In genomic region chr6:115340084-115340483, GRCm38 (mm10) we compare ENCODE assay signal across 27 mouse cellular contexts. TPM values are rescaled to one million over a fixed set of nuclear protein-coding genes. Genes with fewer than 3 reads are reported as not detected.
A peak's percentile ranks its signal among the peaks of the same experiment; 100 is the strongest.
DNase-seq lines count a peak whose midpoint lies in the region; ATAC-seq and TF ChIP-seq lines count a peak whose summit lies in the region.
"Had no signal": no experiment of that assay in that cellular context is flagged by ENCODE, and none has a peak within 500 bp of the region (broad histone marks: within the 10 kb centered on the region; RNA-seq: fewer than 3 reads in every experiment).

No protein-coding gene starts in this region.

- no peaks in the 10 kb centered on the region for H3K27me3 ChIP-seq in liver, adult 2 months (ENCODE audit: control insufficient read depth, insufficient read depth, low read length)
- no peaks in the 10 kb centered on the region for H3K27me3 ChIP-seq in liver, embryonic 11.5 days (replicated peaks; ENCODE audit: control insufficient read depth, insufficient read depth, low read length)
- no peaks in the 10 kb centered on the region for H3K27me3 ChIP-seq in myocyte (ENCODE audit: control insufficient read depth, insufficient read depth, insufficient read length)
- H3K27me3 ChIP-seq: CH12.LX; embryonic facial prominence, embryonic 13.5 days; embryonic facial prominence, embryonic 15.5 days; forebrain, embryonic 12.5 days had no signal

- H3K27ac ChIP-seq in liver, adult 2 months (replicated peaks; ENCODE audit: insufficient read depth, low read depth, low read length): no peak overlapping the region
- no peak overlapping the region for H3K27ac ChIP-seq in liver, embryonic 11.5 days (ENCODE audit: low read depth, low read length)
- H3K27ac ChIP-seq: embryonic facial prominence, embryonic 13.5 days; embryonic facial prominence, embryonic 15.5 days; forebrain, embryonic 10.5 days; forebrain, embryonic 12.5 days had no signal

- H3ac ChIP-seq in myocyte (ENCODE audit: control insufficient read depth, insufficient read length): no peak overlapping the region

- no peak for ATAC-seq in liver, embryonic 11.5 days (replicated peaks; ENCODE audit: low FRiP score)
- ATAC-seq: CD4-positive, CD25-positive, alpha-beta regulatory T cell, adult 4 months; forebrain, embryonic 14.5 days; forebrain, embryonic 16.5 days had no signal

- H3K36me3 ChIP-seq in liver, adult 2 months (ENCODE audit: control insufficient read depth, insufficient read depth, low read length): no peaks in the 10 kb centered on the region
- no peaks in the 10 kb centered on the region for H3K36me3 ChIP-seq in liver, embryonic 11.5 days (ENCODE audit: control insufficient read depth, insufficient read depth, low read length)
- H3K36me3 ChIP-seq in myocyte (ENCODE audit: control insufficient read depth, insufficient read depth): no peaks in the 10 kb centered on the region
- H3K36me3 ChIP-seq: embryonic facial prominence, embryonic 13.5 days; embryonic facial prominence, embryonic 15.5 days; forebrain, embryonic 10.5 days; forebrain, embryonic 12.5 days; G1E had no signal

- peak; percentile 67 for DNase-seq in liver, adult 2 months (ENCODE audit: extremely low read depth, low read depth, low spot score)
- no peak for DNase-seq in liver, embryonic 11.5 days (ENCODE audit: low spot score)
- DNase-seq in NIH3T3 (ENCODE audit: low read depth): peak; percentile 40
- no peak for DNase-seq in frontal cortex, postnatal 36 days (ENCODE audit: low spot score in 2 of 2)
- DNase-seq in thymus, postnatal 4 days: no peak
- DNase-seq: adrenal gland, adult 2 months; adrenal gland, postnatal 10 days; adrenal gland, postnatal 25 days; cerebellum, adult 11 months; cerebellum, adult 18-20 months; cerebellum, adult 8-10 months; cerebellum, adult 9-11 months; cerebellum, postnatal 14 days; cerebellum, postnatal 36 days; embryo, embryonic 11 days had no signal

- no peaks in the 10 kb centered on the region for H3K79me2 ChIP-seq in liver, adult 2 months (ENCODE audit: control insufficient read depth, insufficient read depth, low read length)
- H3K79me2 ChIP-seq in myocyte (ENCODE audit: control insufficient read depth, insufficient read depth): no peaks in the 10 kb centered on the region

- no peak overlapping the region for H3K4me2 ChIP-seq in liver, embryonic 11.5 days
- no peak overlapping the region for H3K4me2 ChIP-seq in myocyte (ENCODE audit: low read depth)
- H3K4me2 ChIP-seq: embryonic facial prominence, embryonic 13.5 days; embryonic facial prominence, embryonic 15.5 days; forebrain, embryonic 12.5 days had no signal

- H3K9ac ChIP-seq in liver, adult 2 months (ENCODE audit: low read depth, low read length): no peak overlapping the region
- no peak overlapping the region for H3K9ac ChIP-seq in liver, embryonic 11.5 days (ENCODE audit: low read depth, low read length)
- H3K9ac ChIP-seq: embryonic facial prominence, embryonic 13.5 days; embryonic facial prominence, embryonic 15.5 days; forebrain, embryonic 12.5 days had no signal

- TF ChIP-seq CTCF in liver, adult 2 months (IDR thresholded peaks at IDR 0.05; ENCODE audit: low read depth, low read length): no peak

- WGBS in liver, adult 2 months: 47% methylated on average over 2 of the region's 2 CpGs
- WGBS in liver, embryonic 11.5 days: 84% methylated on average over 2 of the region's 2 CpGs

- no peaks in the 10 kb centered on the region for H3K9me3 ChIP-seq in liver, embryonic 11.5 days (ENCODE audit: control insufficient read depth, low read length)
- H3K9me3 ChIP-seq: embryonic facial prominence, embryonic 13.5 days; embryonic facial prominence, embryonic 15.5 days; forebrain, embryonic 10.5 days; forebrain, embryonic 12.5 days; G1E had no signal

- TF ChIP-seq POLR2A in liver, adult 2 months (IDR thresholded peaks at IDR 0.05; ENCODE audit: extremely low read depth, insufficient read depth, low read length): no peak
- TF ChIP-seq POLR2A in myocyte (IDR thresholded peaks at IDR 0.05; ENCODE audit: insufficient read length, low read depth): no peak

- H3K4me3 ChIP-seq in liver, adult 2 months (ENCODE audit: insufficient read depth, low read depth, low read length): no peak overlapping the region
- H3K4me3 ChIP-seq in liver, embryonic 11.5 days (ENCODE audit: low read depth, low read length): no peak overlapping the region
- no peak overlapping the region for H3K4me3 ChIP-seq in myocyte
- H3K4me3 ChIP-seq: embryonic facial prominence, embryonic 13.5 days; embryonic facial prominence, embryonic 15.5 days; erythroblast, embryonic 14.5 days; forebrain, embryonic 10.5 days; forebrain, embryonic 12.5 days had no signal

- peaks cover 4% of the 10 kb centered on the region for H3K4me1 ChIP-seq in liver, adult 2 months (ENCODE audit: control insufficient read depth, insufficient read depth, low read length)
- no peaks in the 10 kb centered on the region for H3K4me1 ChIP-seq in liver, embryonic 11.5 days (replicated peaks; ENCODE audit: control insufficient read depth, insufficient read depth, low read length)
- H3K4me1 ChIP-seq: embryonic facial prominence, embryonic 15.5 days had no signal

TF ChIP-seq in myocyte, 11 proteins besides CTCF, POLR2A, EP300 and RAD21:
- TF ChIP-seq POLR2AphosphoS2 (IDR thresholded peaks at IDR 0.05; ENCODE audit: insufficient read length, low read depth) (no peak), CEBPB (IDR thresholded peaks at IDR 0.05; ENCODE audit: insufficient read depth, poor library complexity, severe bottlenecking) (peak; percentile 54; the same call in 1 of the 2 replicates), E2F4 (IDR thresholded peaks at IDR 0.05; ENCODE audit: insufficient read depth) (no peak)

RNA-seq across cellular contexts. Expression of gene Pparg, which starts 20.7 kb away (rescaled TPM):
- 8.5 and 8.9 TPM in 2 replicates for total RNA-seq in liver, adult 2 months (2014; rRNA removed)
- polyA plus RNA-seq in liver, adult 2 months (2012; rRNA removed): 4.5 and 6.2 TPM in 2 replicates
- polyA plus RNA-seq in liver, embryonic 11.5 days (2014; fragmentation: Nextera tagmentation; extraction: Ambion mirVana): 1.1 and 1.2 TPM in 2 replicates
- 2.2 TPM for polyA plus RNA-seq in myocyte (2012; fragmentation: generic; extraction: Trizol)
- total RNA-seq: CH12.LX; common myeloid progenitor, adult 5-6 weeks; G1E had no signal
- polyA plus RNA-seq: erythroblast, embryonic 14.5 days; forebrain, embryonic 12.5 days; forebrain, embryonic 14.5 days; G1E had no signal

Comparison
In these comparisons a context has a peak if more than half of its experiments do, and no peak if none do; other contexts are left out.
1. DNase-seq: peak in liver, adult 2 months (single experiment) and NIH3T3 (single experiment); none in liver, embryonic 11.5 days (single experiment), frontal cortex, postnatal 36 days (0 of 2) and thymus, postnatal 4 days (single experiment).